Mouse (Mus musculus): ENCODE measurements around the gene Antxr1.

The Antxr1 gene

GRCm38 (mm10) chr6:87142239-87142638 lies 193.4 kb downstream of the Antxr1 start:
- in situ Hi-C loops (cut with MboI), result no loop called here

- in situ Hi-C loops (cut with MboI), result no loop called here
These were observed 195.6 kb downstream of the Antxr1 start for GRCm38 (mm10) chr6:87139796-87140553.

GRCm38 (mm10) chr6:87138479-87138878 lies 197.1 kb downstream of the Antxr1 start:
- in situ Hi-C loops (cut with MboI), result no loop called here

- in situ Hi-C loops (cut with MboI), result no loop called here
These were observed 201.6 kb downstream of the Antxr1 start for GRCm38 (mm10) chr6:87133966-87134546.

- in situ Hi-C loops (cut with MboI), result no loop called here
These were observed 202.1 kb downstream of the Antxr1 start for GRCm38 (mm10) chr6:87133520-87133919.

- in situ Hi-C loops (cut with MboI), result no loop called here
These were observed 204.5 kb downstream of the Antxr1 start for GRCm38 (mm10) chr6:87131078-87131477.

- in situ Hi-C loops (cut with MboI), result no loop called here
These were observed 205.0 kb downstream of the Antxr1 start for GRCm38 (mm10) chr6:87130628-87131027.

- in situ Hi-C loops (cut with MboI), result no loop called here
These were observed 205.8 kb downstream of the Antxr1 start for GRCm38 (mm10) chr6:87129861-87130260.

- in situ Hi-C loops (cut with MboI), result no loop called here
These were observed 208.4 kb downstream of the Antxr1 start for GRCm38 (mm10) chr6:87127049-87127753.

- in situ Hi-C loops (cut with MboI), result no loop called here
These were observed 211.6 kb downstream of the Antxr1 start for GRCm38 (mm10) chr6:87123973-87124372.

- in situ Hi-C loops (cut with MboI), result no loop called here
These were observed 212.2 kb downstream of the Antxr1 start for GRCm38 (mm10) chr6:87123406-87123805.

- in situ Hi-C loops (cut with MboI), result no loop called here
These were observed 213.7 kb downstream of the Antxr1 start for GRCm38 (mm10) chr6:87121961-87122360.

- in situ Hi-C loops (cut with MboI), result no loop called here
These were observed 215.0 kb downstream of the Antxr1 start for GRCm38 (mm10) chr6:87120661-87121060.

GRCm38 (mm10) chr6:87119975-87120374 lies 215.6 kb downstream of the Antxr1 start:
- in situ Hi-C loops (cut with MboI), result no loop called here

GRCm38 (mm10) chr6:87119066-87119837 lies 216.4 kb downstream of the Antxr1 start:
- in situ Hi-C loops (cut with MboI), result no loop called here

GRCm38 (mm10) chr6:87116596-87116995 lies 219.0 kb downstream of the Antxr1 start:
- in situ Hi-C loops (cut with MboI), result no loop called here

GRCm38 (mm10) chr6:87115981-87116380 lies 219.6 kb downstream of the Antxr1 start:
- in situ Hi-C loops (cut with MboI), result no loop called here

GRCm38 (mm10) chr6:87112125-87112524 lies 223.5 kb downstream of the Antxr1 start:
- in situ Hi-C loops (cut with MboI), result no loop called here

GRCm38 (mm10) chr6:87111493-87111892 lies 224.1 kb downstream of the Antxr1 start:
- in situ Hi-C loops (cut with MboI), result no loop called here

GRCm38 (mm10) chr6:87104123-87104796 lies 231.4 kb downstream of the Antxr1 start, which contains the start of gene D6Ertd527e:
TSS of gene D6Ertd527e (plus strand) at chr6:87104746.
- in situ Hi-C loops (cut with MboI), result loop anchor here (10.0 kb wide), 1 partner anchor 221 kb away; no protein-coding TSS in a partner anchor

GRCm38 (mm10) chr6:87103314-87103713 lies 232.3 kb downstream of the Antxr1 start:
- in situ Hi-C loops (cut with MboI), result loop anchor here (10.0 kb wide), 1 partner anchor 221 kb away; no protein-coding TSS in a partner anchor

All from mature B cell (primary cell).